Mouse (Mus musculus): ENCODE results near the gene Slc31a1.

Gene Slc31a1

GRCm38 (mm10) chr4:62360088-62360804 lies at the start of gene Slc31a1, which contains the start of gene Fkbp15:
Gene Slc31a1, plus strand, starts transcription at chr4:62360727.
Gene Fkbp15, minus strand, starts transcription at chr4:62360548.
- peak; percentile 97 to 98 for DNase-seq (ENCODE audit: low spot score in 2 of 2)

- no peak for DNase-seq (ENCODE audit: low spot score in 2 of 2)
Observed at GRCm38 (mm10) chr4:62312821-62313220, 47.7 kb upstream of the Slc31a1 start.

GRCm38 (mm10) chr4:62313641-62314211 lies 46.8 kb upstream of the Slc31a1 start:
- DNase-seq (ENCODE audit: low spot score in 2 of 2), result no peak

GRCm38 (mm10) chr4:62314516-62314915 lies 46.0 kb upstream of the Slc31a1 start:
- no peak for DNase-seq (ENCODE audit: low spot score in 2 of 2)

GRCm38 (mm10) chr4:62316456-62316855 lies 44.1 kb upstream of the Slc31a1 start:
- DNase-seq (ENCODE audit: low spot score in 2 of 2), result no peak

GRCm38 (mm10) chr4:62318294-62318693 lies 42.2 kb upstream of the Slc31a1 start:
- DNase-seq (ENCODE audit: low spot score in 2 of 2), result no peak

- DNase-seq (ENCODE audit: low spot score in 2 of 2), result no peak
Observed at GRCm38 (mm10) chr4:62322684-62323083, 37.8 kb upstream of the Slc31a1 start.

- DNase-seq (ENCODE audit: low spot score in 2 of 2), result no peak
Observed at GRCm38 (mm10) chr4:62326111-62326510, 34.4 kb upstream of the Slc31a1 start.

- no peak for DNase-seq (ENCODE audit: low spot score in 2 of 2)
Observed at GRCm38 (mm10) chr4:62328941-62329660, 31.4 kb upstream of the Slc31a1 start.

GRCm38 (mm10) chr4:62331977-62332376 lies 28.6 kb upstream of the Slc31a1 start:
- DNase-seq (ENCODE audit: low spot score in 2 of 2), result no peak

GRCm38 (mm10) chr4:62338536-62338935 lies 22.0 kb upstream of the Slc31a1 start:
- no peak for DNase-seq (ENCODE audit: low spot score in 2 of 2)

- DNase-seq (ENCODE audit: low spot score in 2 of 2), result no peak
Observed at GRCm38 (mm10) chr4:62344000-62344399, 16.5 kb upstream of the Slc31a1 start.

- DNase-seq (ENCODE audit: low spot score in 2 of 2), result no peak
Observed at GRCm38 (mm10) chr4:62345827-62346226, 14.7 kb upstream of the Slc31a1 start.

- no peak for DNase-seq (ENCODE audit: low spot score in 2 of 2)
Observed at GRCm38 (mm10) chr4:62347605-62348328, 12.8 kb upstream of the Slc31a1 start.

GRCm38 (mm10) chr4:62348329-62348705 lies 12.2 kb upstream of the Slc31a1 start:
- no peak for DNase-seq (ENCODE audit: low spot score in 2 of 2)

- no peak for DNase-seq (ENCODE audit: low spot score in 2 of 2)
Observed at GRCm38 (mm10) chr4:62349371-62349770, 11.2 kb upstream of the Slc31a1 start.

GRCm38 (mm10) chr4:62357631-62358148 lies 2.8 kb upstream of the Slc31a1 start:
- DNase-seq (ENCODE audit: low spot score in 2 of 2), result no peak

GRCm38 (mm10) chr4:62359256-62359775 lies 1.2 kb upstream of the Slc31a1 start:
- no peak for DNase-seq (ENCODE audit: low spot score in 2 of 2)

- DNase-seq (ENCODE audit: low spot score in 2 of 2), result no peak
Observed at GRCm38 (mm10) chr4:62360805-62361455, 403 bp downstream of the Slc31a1 start.

GRCm38 (mm10) chr4:62361571-62361970 lies 1.0 kb downstream of the Slc31a1 start:
- no peak for DNase-seq (ENCODE audit: low spot score in 2 of 2)

- no peak for DNase-seq (ENCODE audit: low spot score in 2 of 2)
Observed at GRCm38 (mm10) chr4:62361997-62362396, 1.5 kb downstream of the Slc31a1 start.
